Mouse (Mus musculus) thymus, postnatal 14 days (tissue): ENCODE measurements around the gene Ap3m1.
"Not testable (repeated sequence)": the region's sequence is repeated elsewhere in the genome, so short reads cannot be mapped to it uniquely, and the experiment has no call there.

Source experiments
- DNase-seq: peaks from one replicate; pipeline ENCODE4 v3.0.0; 2021

The Ap3m1 gene

GRCm38 (mm10) chr14:21052112-21052780 lies at the start of gene Ap3m1, which contains the start of gene Adk:
Gene Ap3m1, minus strand, starts transcription at chr14:21052508.
Gene Adk, plus strand, starts transcription at chr14:21052574.
- peak; percentile 94 for DNase-seq

GRCm38 (mm10) chr14:21101562-21101961 lies 49.3 kb upstream of the Ap3m1 start:
- no peak for DNase-seq

- no peak for DNase-seq
Observed at GRCm38 (mm10) chr14:21100876-21101275, 48.6 kb upstream of the Ap3m1 start.

- DNase-seq, result no peak
Observed at GRCm38 (mm10) chr14:21099371-21099770, 47.1 kb upstream of the Ap3m1 start.

- DNase-seq, result no peak
Observed at GRCm38 (mm10) chr14:21096689-21097088, 44.4 kb upstream of the Ap3m1 start.

- DNase-seq, result no peak
Observed at GRCm38 (mm10) chr14:21096279-21096678, 44.0 kb upstream of the Ap3m1 start.

- DNase-seq, result not testable (repeated sequence)
Observed at GRCm38 (mm10) chr14:21094161-21094560, 41.9 kb upstream of the Ap3m1 start.

- no peak for DNase-seq
Observed at GRCm38 (mm10) chr14:21090930-21091486, 38.7 kb upstream of the Ap3m1 start.

GRCm38 (mm10) chr14:21090400-21090799 lies 38.1 kb upstream of the Ap3m1 start:
- no peak for DNase-seq

- DNase-seq, result no peak
Observed at GRCm38 (mm10) chr14:21088731-21089130, 36.4 kb upstream of the Ap3m1 start.

- DNase-seq, result no peak
Observed at GRCm38 (mm10) chr14:21087390-21088060, 35.2 kb upstream of the Ap3m1 start.

GRCm38 (mm10) chr14:21086827-21087351 lies 34.6 kb upstream of the Ap3m1 start:
- no peak for DNase-seq

- no peak for DNase-seq
Observed at GRCm38 (mm10) chr14:21086106-21086505, 33.8 kb upstream of the Ap3m1 start.

- DNase-seq, result no peak
Observed at GRCm38 (mm10) chr14:21085666-21086065, 33.4 kb upstream of the Ap3m1 start.

- DNase-seq, result no peak
Observed at GRCm38 (mm10) chr14:21082823-21083222, 30.5 kb upstream of the Ap3m1 start.

- no peak for DNase-seq
Observed at GRCm38 (mm10) chr14:21078511-21078910, 26.2 kb upstream of the Ap3m1 start.

- no peak for DNase-seq
Observed at GRCm38 (mm10) chr14:21077939-21078338, 25.6 kb upstream of the Ap3m1 start.

GRCm38 (mm10) chr14:21076501-21077194 lies 24.3 kb upstream of the Ap3m1 start:
- peak; percentile 27 for DNase-seq

- DNase-seq, result peak; percentile 92
Observed at GRCm38 (mm10) chr14:21075751-21076500, 23.6 kb upstream of the Ap3m1 start.

- no peak for DNase-seq
Observed at GRCm38 (mm10) chr14:21074398-21075320, 22.4 kb upstream of the Ap3m1 start.

- no peak for DNase-seq
Observed at GRCm38 (mm10) chr14:21073981-21074380, 21.7 kb upstream of the Ap3m1 start.
